Mouse (Mus musculus): ENCODE measurements around the gene Foxq1. TPM values are rescaled to one million over a fixed set of nuclear protein-coding genes. Genes with fewer than 3 reads are reported as not detected.

The Foxq1 gene
- polyA plus RNA-seq, 1 experiment from 2014 or later, result not detected

DNA sequence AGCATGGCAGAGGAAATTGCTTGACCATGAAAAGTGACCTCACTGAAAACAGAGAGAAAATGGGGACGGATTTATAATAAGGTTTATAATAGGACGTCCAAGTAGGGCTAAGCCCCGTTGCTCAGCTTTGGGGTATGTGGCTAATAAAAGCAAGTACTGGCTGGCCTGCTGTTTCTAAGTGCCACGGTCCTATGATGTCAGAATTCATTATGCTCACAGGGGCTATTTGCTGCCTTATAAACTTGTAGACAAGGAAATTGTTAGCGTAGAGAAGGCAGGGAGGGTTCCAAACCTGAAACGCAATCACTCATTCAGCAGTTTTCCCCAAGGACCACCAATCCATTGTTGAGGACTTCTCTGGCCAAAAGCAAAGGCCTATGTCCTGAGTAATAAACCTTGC, 48.0 kb downstream of the Foxq1 start:
- Histone ChIP-seq H3K79me2 (ENCODE audit: inconsistent target) (no peaks in the 10 kb centered on the region), H3K36me3 (ENCODE audit: inconsistent target) (no peaks in the 10 kb centered on the region), H3K4me3 (ENCODE audit: inconsistent target) (no peak overlapping the region), H3K27ac (no peak overlapping the region)
- WGBS (ENCODE audit: missing documents), result 91% methylated on average over 6 of the region's 6 CpGs

Other genes with a start within 250 kb of the Foxq1 start
- gene A530084C06Rik, start 3.2 kb downstream of the Foxq1 start, polyA plus RNA-seq (2018), result not detected in 3 replicates
- not detected in 3 replicates for gene Foxf2, start 69.7 kb downstream of the Foxq1 start, polyA plus RNA-seq (2018)

All from macrophage (primary cell).